Mouse (Mus musculus): ENCODE measurements around the gene Map7d1.

Gene Map7d1

DNA sequence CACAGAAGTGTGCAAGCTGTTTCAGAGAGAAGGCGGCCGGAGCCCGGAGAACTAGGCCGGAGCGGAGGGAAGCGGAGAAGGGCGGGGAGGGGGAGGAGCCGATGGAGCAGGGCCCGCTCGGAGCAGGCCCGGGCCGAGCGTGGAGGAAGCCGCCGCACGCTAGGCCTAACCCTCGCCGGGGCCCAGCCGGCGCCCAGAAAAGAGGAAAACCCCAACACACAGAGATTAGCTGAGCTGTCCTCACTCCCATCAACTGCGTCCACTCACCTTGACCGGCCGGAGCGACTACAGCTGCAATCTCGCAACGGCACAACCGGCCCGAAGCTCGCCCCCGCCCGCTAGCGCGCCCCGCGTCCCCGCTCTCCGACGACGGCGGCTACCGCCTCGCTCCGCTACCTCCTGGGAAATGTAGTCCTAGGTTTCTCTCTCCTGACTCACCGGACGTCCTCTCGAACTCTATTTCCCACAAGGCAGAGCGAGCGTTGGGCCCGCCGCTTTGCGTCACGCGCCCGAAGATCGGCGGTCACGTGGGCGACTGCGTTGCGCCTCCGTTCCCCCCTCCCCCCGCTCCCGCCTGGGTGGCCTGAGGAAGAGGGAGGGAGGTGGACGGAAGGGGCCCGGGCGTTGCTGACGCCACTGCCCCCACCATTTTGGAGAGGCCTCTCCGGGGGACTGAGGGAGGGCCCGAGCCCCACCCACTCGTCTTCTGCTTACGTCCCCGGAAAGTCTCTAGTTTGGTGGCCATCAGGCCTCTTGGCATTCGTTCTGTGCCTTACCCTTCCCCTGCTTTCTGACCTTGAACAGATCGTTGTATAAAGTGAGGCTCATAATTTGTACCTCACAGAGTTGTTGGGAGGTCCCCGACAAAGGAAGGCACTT is 53.6 kb downstream of the Map7d1 start, which contains the start of gene Thrap3:
Gene Thrap3 (minus strand): TSS at position 458 of the 879 bp plus-strand sequence.
- peak; percentile 99 for DNase-seq (ENCODE audit: low read depth, low spot score)

DNA sequence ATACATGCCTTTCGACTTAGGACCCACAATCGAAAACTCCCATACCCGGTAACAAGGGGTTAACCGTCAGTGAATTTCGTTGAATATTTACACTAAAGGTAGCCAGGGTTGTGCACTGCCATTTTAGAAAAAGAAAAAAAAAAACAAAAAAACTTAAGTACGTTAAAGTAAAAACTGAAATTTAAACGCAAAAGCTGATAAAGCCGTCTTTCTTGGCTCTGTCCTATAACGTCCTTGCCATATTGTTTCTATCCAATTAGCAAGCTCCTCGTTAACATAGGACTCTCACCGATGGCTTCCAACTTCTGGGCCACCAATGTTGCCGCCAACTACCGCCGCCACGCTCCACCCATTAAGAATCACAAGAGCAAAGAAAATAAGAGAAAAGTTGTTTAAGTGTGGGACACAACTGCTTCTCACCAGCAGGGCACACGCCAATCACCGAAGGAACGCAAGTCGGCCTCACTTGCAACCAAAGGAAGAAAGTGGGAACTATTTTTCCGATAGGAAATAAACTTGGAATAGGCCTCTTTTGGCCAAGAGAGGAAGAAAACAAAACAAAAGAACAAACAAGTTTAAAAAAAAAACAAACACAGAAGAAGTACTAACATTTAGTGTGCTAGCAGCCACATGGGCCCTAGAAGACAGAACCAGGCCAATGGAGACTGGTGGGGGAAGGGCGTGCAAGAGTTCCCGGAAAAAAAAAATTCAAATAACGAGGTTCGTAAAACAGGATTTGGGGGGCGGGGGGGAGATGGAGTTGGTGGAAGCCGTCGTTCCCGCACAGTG is 54.4 kb downstream of the Map7d1 start:
- no peak for DNase-seq (ENCODE audit: low read depth, low spot score)

DNA sequence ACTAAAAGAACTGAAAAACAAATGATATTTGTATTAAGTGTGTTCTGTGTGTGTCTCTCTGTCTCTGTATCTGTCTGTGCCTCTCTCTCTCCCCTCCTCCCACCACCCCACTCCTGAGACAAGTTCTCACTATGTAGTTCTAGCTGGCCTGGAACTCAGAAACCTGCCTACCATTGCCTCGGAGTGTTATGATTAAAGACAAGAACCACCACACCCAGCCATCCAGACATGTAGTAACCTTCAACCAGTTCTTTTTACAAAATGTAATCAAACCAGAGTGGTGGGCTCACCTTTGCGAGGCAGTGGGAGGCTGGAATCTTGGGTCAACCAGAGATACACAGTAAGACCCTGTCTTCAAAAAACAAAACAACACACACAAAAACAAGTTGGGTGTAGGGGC is 55.5 kb downstream of the Map7d1 start:
- DNase-seq (ENCODE audit: low read depth, low spot score): no peak

DNA sequence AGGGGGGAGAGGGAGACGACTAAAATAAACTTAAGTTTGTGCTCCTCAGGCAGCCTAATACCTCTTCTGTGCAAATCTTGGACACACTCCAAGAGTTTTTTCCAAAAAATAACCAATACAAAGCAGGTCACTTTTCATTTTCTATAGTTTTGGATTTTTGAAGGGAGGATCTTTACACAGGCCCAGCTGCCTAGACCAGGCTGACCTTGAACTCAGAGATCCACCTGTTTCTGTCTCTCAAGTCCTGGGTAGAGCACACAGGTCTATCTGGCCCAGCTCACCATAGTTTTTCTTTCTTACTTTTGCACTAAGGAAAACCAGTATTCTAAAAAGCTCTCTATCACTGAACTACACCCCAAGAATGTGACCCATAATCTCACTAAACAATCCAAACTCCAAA is 56.1 kb downstream of the Map7d1 start:
- DNase-seq (ENCODE audit: low read depth, low spot score): no peak

DNA sequence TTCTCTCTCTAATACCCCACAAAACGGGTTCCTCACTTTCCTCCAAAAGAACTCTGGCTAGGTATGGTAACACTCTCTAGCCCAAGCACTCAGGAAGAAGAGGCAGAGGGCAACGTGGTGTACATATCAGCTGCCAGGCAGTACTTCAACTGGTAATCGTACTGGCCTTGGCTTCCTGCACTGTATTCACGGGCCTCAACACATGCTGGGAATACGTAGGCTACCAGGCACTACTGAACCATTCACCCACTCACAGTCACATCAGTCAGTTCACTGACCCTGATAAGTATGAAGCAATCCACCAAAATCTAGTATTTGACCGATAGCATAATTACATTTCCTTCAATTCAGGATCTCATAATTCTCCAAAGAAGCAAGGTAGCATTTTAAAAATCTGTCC is 56.6 kb downstream of the Map7d1 start:
- no peak for DNase-seq (ENCODE audit: low read depth, low spot score)

DNA sequence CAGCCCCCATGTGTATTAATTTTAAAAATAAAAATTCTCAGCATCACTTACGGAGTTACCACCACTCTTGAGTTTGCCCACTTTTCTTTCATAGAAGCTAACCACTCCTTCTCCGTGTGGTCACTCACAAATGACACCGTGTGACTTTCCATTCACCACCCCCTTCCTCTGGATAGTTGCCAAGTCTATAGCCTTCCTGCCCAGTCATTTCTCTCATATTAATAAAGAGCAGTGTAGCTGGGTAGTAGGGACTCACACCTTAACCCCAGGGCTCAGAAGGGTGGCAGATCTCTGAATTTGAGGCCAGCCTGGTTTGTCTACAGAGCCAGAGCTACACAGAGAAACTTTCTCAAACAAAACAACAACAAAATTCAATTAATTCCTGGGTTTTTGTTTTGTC is 58.7 kb downstream of the Map7d1 start:
- no peak for DNase-seq (ENCODE audit: low read depth, low spot score)

DNA sequence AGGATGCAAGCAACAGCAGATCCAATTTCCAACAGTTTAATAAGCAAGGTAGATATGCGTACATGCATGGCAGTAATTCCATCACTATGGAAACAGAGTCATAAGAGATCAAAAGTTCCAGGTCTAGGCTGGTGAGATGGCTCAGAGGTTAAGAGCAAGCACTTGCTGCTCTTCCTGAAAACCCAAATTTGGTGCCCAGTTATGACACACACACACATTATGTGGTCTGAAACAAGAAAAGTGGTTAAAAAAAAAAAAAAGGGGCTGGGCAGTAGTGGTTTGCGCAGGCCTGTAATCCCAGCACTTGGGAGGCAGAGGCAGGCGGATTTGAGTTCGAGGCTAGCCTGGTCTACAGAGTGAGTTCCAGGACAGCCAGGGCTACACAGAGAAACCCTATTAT is 61.2 kb downstream of the Map7d1 start:
- DNase-seq (ENCODE audit: low read depth, low spot score): no peak

DNA sequence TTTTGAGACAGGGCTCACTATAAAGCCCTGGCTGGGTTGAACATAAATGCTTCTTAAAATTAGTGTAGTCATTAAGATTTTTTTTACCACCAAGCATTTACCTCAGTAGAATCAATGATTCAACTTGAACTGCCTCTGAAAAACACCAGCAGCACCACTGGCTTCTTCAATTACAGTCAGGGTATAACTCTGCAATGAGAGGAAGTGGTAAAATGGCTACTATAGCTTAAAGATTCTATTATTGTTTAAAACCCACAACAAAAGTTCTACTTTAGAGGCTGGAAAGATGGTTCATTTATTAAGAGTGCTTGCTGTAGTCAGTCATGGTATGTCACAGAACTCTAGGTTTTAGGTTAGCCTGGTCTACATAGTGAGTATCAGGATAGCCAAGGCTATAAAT is 61.9 kb downstream of the Map7d1 start:
- no peak for DNase-seq (ENCODE audit: low read depth, low spot score)

DNA sequence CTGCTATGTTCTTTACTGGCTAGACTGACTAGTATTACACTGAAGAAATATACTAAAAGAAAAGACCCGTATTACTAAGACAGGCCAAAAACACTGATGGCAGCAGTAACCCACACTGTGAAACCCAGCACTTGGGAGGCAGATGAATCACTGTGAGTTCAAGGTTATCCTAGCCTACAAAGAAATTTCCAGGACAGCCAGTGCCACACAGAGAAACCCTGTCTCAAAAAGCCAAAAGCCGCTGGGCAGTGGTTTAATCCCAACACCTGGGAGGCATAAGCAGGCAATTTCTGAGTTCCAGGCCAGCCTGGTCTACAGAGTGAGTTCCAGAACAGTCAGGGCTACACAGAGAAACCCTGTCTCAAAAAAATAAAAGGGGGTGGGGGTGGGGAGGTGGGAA is 65.5 kb downstream of the Map7d1 start:
- DNase-seq (ENCODE audit: low read depth, low spot score): no peak

DNA sequence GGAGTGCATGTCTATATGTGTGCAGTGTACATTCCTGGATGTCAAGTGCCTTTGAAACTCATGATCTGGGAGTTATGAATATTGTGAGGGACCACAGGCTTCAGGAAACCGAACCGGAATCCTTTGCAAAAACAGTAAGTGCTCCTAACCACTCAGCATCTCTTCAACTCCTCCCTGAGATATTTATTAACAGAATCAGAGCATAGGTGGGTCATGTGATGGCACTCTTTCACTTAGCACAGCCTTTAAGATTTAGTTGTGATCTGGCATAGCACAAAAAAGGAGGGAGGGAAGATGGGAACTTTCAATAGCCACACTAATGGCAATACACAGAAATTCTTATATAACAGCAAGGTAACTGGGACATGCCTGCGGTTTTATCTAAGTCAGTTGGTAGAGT is 69.0 kb downstream of the Map7d1 start:
- DNase-seq (ENCODE audit: low read depth, low spot score): no peak

DNA sequence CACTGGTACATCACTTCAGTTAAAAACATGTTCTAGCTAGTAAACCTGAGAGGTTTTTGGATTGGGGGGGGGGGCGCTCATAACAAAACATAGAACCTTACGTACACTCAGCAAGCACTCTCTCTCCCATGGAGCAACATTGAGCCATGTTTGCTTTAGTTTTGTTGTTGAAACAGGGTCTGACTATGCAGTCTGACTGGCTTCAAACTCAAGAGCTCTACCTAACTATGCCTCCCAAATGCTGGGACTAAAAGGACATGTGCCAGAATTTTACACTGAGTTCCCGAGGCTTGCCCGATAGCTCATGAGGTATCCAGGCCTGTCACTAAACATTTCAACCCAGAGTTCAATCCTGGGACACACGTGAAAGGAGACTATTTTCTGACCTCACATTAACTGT is 73.1 kb downstream of the Map7d1 start:
- DNase-seq (ENCODE audit: low read depth, low spot score): no peak

All from A20 (cell line).